Mouse (Mus musculus) embryonic fibroblast, embryonic 13.5 days (primary cell): ENCODE results near the gene Cd83.

Experiments
- CTCF ChIP-seq: IDR thresholded peaks from 2 replicates; pipeline ENCODE4 v1.5.1; 2011; ENCODE audit warnings: mild to moderate bottlenecking, control low read depth, low read length, moderate library complexity, borderline replicate concordance; ENCODE audit not compliant: insufficient read depth
- POLR2A ChIP-seq: IDR thresholded peaks from 2 replicates; pipeline ENCODE4 v1.6.1; 2011; ENCODE audit warnings: low read depth, mild to moderate bottlenecking, control low read depth, low read length, moderate library complexity

GRCm38 (mm10) chr13:43777321-43778002 lies 7.1 kb upstream of the Cd83 start:
- TF ChIP-seq CTCF: no peak
- no peak for TF ChIP-seq POLR2A
